Mouse (Mus musculus): ENCODE data around the gene Vars2. TPM values are rescaled to one million over a fixed set of nuclear protein-coding genes. Genes with fewer than 3 reads are reported as not detected.

Vars2 gene
- polyA plus RNA-seq, 1 experiment from 2014 or later: 12.7 TPM

GRCm38 (mm10) chr17:35671846-35672245, 4.5 kb upstream of the Vars2 start:
- Histone ChIP-seq H3K9me3 (replicated peaks; ENCODE audit: low read length) (no peaks in the 10 kb centered on the region), H3K27me3 (ENCODE audit: insufficient read depth, low read length) (no peaks in the 10 kb centered on the region), H3K36me3 (ENCODE audit: insufficient read depth, low read length) (no peaks in the 10 kb centered on the region), H3K9ac (ENCODE audit: low read depth, low read length) (no peak overlapping the region), H3K4me3 (replicated peaks; ENCODE audit: low read depth, low read length) (no peak overlapping the region), H3K4me1 (replicated peaks; ENCODE audit: insufficient read depth, low read length) (peaks cover 10% of the 10 kb centered on the region), H3K27ac (no peak overlapping the region), H3K4me2 (ENCODE audit: low read length) (no peak overlapping the region)
- ATAC-seq (replicated peaks; ENCODE audit: low FRiP score, low read depth) (no peak), DNase-seq (ENCODE audit: low spot score) (no peak)
- WGBS: 94% methylated on average over 6 of the region's 6 CpGs
- TF ChIP-seq CTCF (IDR thresholded peaks at IDR 0.05; ENCODE audit: low read depth): no peak

- no peaks in the 10 kb centered on the region for H3K9me3 ChIP-seq (replicated peaks; ENCODE audit: low read length)
- no peak overlapping the region for H3K27ac ChIP-seq
- no peak for TF ChIP-seq CTCF (IDR thresholded peaks at IDR 0.05; ENCODE audit: low read depth)
- no peak overlapping the region for H3K4me2 ChIP-seq (ENCODE audit: low read length)
- DNase-seq (ENCODE audit: low spot score): no peak
- H3K4me3 ChIP-seq (replicated peaks; ENCODE audit: low read depth, low read length): no peak overlapping the region
- no peak for ATAC-seq (replicated peaks; ENCODE audit: low FRiP score, low read depth)
- 93% methylated on average over 9 of the region's 9 CpGs for WGBS
- H3K36me3 ChIP-seq (ENCODE audit: insufficient read depth, low read length): no peaks in the 10 kb centered on the region
- H3K4me1 ChIP-seq (replicated peaks; ENCODE audit: insufficient read depth, low read length): peaks cover 15% of the 10 kb centered on the region
- H3K9ac ChIP-seq (ENCODE audit: low read depth, low read length): no peak overlapping the region
- no peaks in the 10 kb centered on the region for H3K27me3 ChIP-seq (ENCODE audit: insufficient read depth, low read length)
Measured at GRCm38 (mm10) chr17:35669731-35670130, 2.3 kb upstream of the Vars2 start.

GRCm38 (mm10) chr17:35666851-35667256, 538 bp downstream of the Vars2 start:
- no peaks in the 10 kb centered on the region for H3K27me3 ChIP-seq (ENCODE audit: insufficient read depth, low read length)
- DNase-seq (ENCODE audit: low spot score) (peak; percentile 31), ATAC-seq (replicated peaks; ENCODE audit: low FRiP score, low read depth) (no peak; the same call in none of the 2 replicates)
- peaks cover 12% of the 10 kb centered on the region for H3K4me1 ChIP-seq (replicated peaks; ENCODE audit: insufficient read depth, low read length)
- H3K4me3 ChIP-seq (replicated peaks; ENCODE audit: low read depth, low read length): peak overlapping the region; percentile 64
- no peaks in the 10 kb centered on the region for H3K9me3 ChIP-seq (replicated peaks; ENCODE audit: low read length)
- peaks cover 15% of the 10 kb centered on the region; the same call in 1 of the 2 replicates for H3K36me3 ChIP-seq (ENCODE audit: insufficient read depth, low read length)
- H3K4me2 ChIP-seq (ENCODE audit: low read length): peak overlapping the region; percentile 95
- 3% methylated on average over 13 of the region's 13 CpGs for WGBS
- H3K9ac ChIP-seq (ENCODE audit: low read depth, low read length): peak overlapping the region; percentile 77
- TF ChIP-seq CTCF (IDR thresholded peaks at IDR 0.05; ENCODE audit: low read depth): no peak
- peak overlapping the region; percentile 87 for H3K27ac ChIP-seq

GRCm38 (mm10) chr17:35665957-35666515, 1.4 kb downstream of the Vars2 start:
- 77% methylated on average over 17 of the region's 17 CpGs for WGBS
- H3K4me1 ChIP-seq (replicated peaks; ENCODE audit: insufficient read depth, low read length): peaks cover 12% of the 10 kb centered on the region
- no peak overlapping the region for H3K27ac ChIP-seq
- H3K4me2 ChIP-seq (ENCODE audit: low read length): peak overlapping the region; percentile 95; the same call in 1 of the 2 replicates
- ATAC-seq (replicated peaks; ENCODE audit: low FRiP score, low read depth) (no peak), DNase-seq (ENCODE audit: low spot score) (peak; percentile 67)
- no peak overlapping the region for H3K4me3 ChIP-seq (replicated peaks; ENCODE audit: low read depth, low read length)
- no peak overlapping the region for H3K9ac ChIP-seq (ENCODE audit: low read depth, low read length)
- peak; percentile 71 for TF ChIP-seq CTCF (IDR thresholded peaks at IDR 0.05; ENCODE audit: low read depth)
- H3K36me3 ChIP-seq (ENCODE audit: insufficient read depth, low read length): peaks cover 24% of the 10 kb centered on the region; the same call in 1 of the 2 replicates
- no peaks in the 10 kb centered on the region for H3K9me3 ChIP-seq (replicated peaks; ENCODE audit: low read length)
- H3K27me3 ChIP-seq (ENCODE audit: insufficient read depth, low read length): no peaks in the 10 kb centered on the region

GRCm38 (mm10) chr17:35653086-35653485, 14.3 kb downstream of the Vars2 start:
- Histone ChIP-seq H3K36me3 (ENCODE audit: insufficient read depth, low read length) (peaks cover 23% of the 10 kb centered on the region; the same call in 1 of the 2 replicates), H3K27ac (peak overlapping the region; percentile 64; the same call in 1 of the 2 replicates), H3K9ac (ENCODE audit: low read depth, low read length) (no peak overlapping the region), H3K27me3 (ENCODE audit: insufficient read depth, low read length) (no peaks in the 10 kb centered on the region), H3K4me2 (ENCODE audit: low read length) (no peak overlapping the region), H3K9me3 (replicated peaks; ENCODE audit: low read length) (no peaks in the 10 kb centered on the region), H3K4me3 (replicated peaks; ENCODE audit: low read depth, low read length) (no peak overlapping the region), H3K4me1 (replicated peaks; ENCODE audit: insufficient read depth, low read length) (peaks cover 6% of the 10 kb centered on the region; the same call in 1 of the 2 replicates)
- TF ChIP-seq CTCF (IDR thresholded peaks at IDR 0.05; ENCODE audit: low read depth): no peak
- WGBS: 78% methylated on average over 2 of the region's 2 CpGs
- DNase-seq (ENCODE audit: low spot score) (no peak), ATAC-seq (replicated peaks; ENCODE audit: low FRiP score, low read depth) (no peak)

- Histone ChIP-seq H3K9me3 (replicated peaks; ENCODE audit: low read length) (no peaks in the 10 kb centered on the region), H3K36me3 (ENCODE audit: insufficient read depth, low read length) (no peaks in the 10 kb centered on the region), H3K27me3 (ENCODE audit: insufficient read depth, low read length) (no peaks in the 10 kb centered on the region), H3K4me3 (replicated peaks; ENCODE audit: low read depth, low read length) (no peak overlapping the region), H3K9ac (ENCODE audit: low read depth, low read length) (no peak overlapping the region), H3K27ac (peak overlapping the region; percentile 84), H3K4me1 (replicated peaks; ENCODE audit: insufficient read depth, low read length) (peaks cover 6% of the 10 kb centered on the region; the same call in 1 of the 2 replicates), H3K4me2 (ENCODE audit: low read length) (no peak overlapping the region)
- 48% methylated on average over 2 of the region's 2 CpGs for WGBS
- DNase-seq (ENCODE audit: low spot score) (no peak), ATAC-seq (replicated peaks; ENCODE audit: low FRiP score, low read depth) (peak; percentile 76)
- TF ChIP-seq CTCF (IDR thresholded peaks at IDR 0.05; ENCODE audit: low read depth): no peak
Measured at GRCm38 (mm10) chr17:35649429-35649828, 18.0 kb downstream of the Vars2 start.

All from kidney, postnatal 0 days (tissue).